Comparison of ENCODE assay signal across 24 mouse cellular contexts in genomic region chr8:77640093-77640839, GRCm38 (mm10). TPM values are rescaled to one million over a fixed set of nuclear protein-coding genes. Genes with fewer than 3 reads are reported as not detected.
A peak's percentile ranks its signal among the peaks of the same experiment; 100 is the strongest.
DNase-seq lines count a peak whose midpoint lies in the region; ATAC-seq and TF ChIP-seq lines count a peak whose summit lies in the region.
"Had no signal": no experiment of that assay in that cellular context is flagged by ENCODE, and none has a peak within 500 bp of the region (broad histone marks: within the 10 kb centered on the region; RNA-seq: fewer than 3 reads in every experiment).

No protein-coding gene starts in this region.

- no peak for TF ChIP-seq POLR2A in brain, embryonic 14.5 days (IDR thresholded peaks at IDR 0.05; ENCODE audit: borderline replicate concordance, extremely low read depth, insufficient read depth, insufficient read length, poor library complexity, severe bottlenecking)

- H3K4me1 ChIP-seq in heart, embryonic 12.5 days (replicated peaks): peaks cover 2% of the 10 kb centered on the region
- H3K4me1 ChIP-seq: hindbrain, embryonic 12.5 days had no signal

- ATAC-seq in heart, embryonic 12.5 days (ENCODE audit: insufficient number of reproducible peaks, low FRiP score): no peak
- ATAC-seq: activated CD4-positive, CD25-positive, alpha-beta regulatory T cell, adult 4 months; forebrain, embryonic 13.5 days; hindbrain, embryonic 16.5 days; Patski had no signal

- no peaks in the 10 kb centered on the region for H3K36me3 ChIP-seq in heart, embryonic 12.5 days
- H3K36me3 ChIP-seq: embryonic facial prominence, embryonic 13.5 days; hindbrain, embryonic 12.5 days had no signal

- WGBS in heart, embryonic 12.5 days: 72% methylated on average over 5 of the region's 5 CpGs

- H3K4me3 ChIP-seq in heart, embryonic 12.5 days: no peak overlapping the region
- H3K4me3 ChIP-seq: embryonic facial prominence, embryonic 13.5 days; forebrain, embryonic 13.5 days; gastrocnemius, adult 2 months; hindbrain, embryonic 12.5 days had no signal

- H3K9me3 ChIP-seq in heart, embryonic 12.5 days (replicated peaks): no peaks in the 10 kb centered on the region
- H3K9me3 ChIP-seq: embryonic facial prominence, embryonic 13.5 days; forebrain, embryonic 13.5 days; hindbrain, embryonic 12.5 days had no signal

- H3K9ac ChIP-seq in heart, embryonic 12.5 days: no peak overlapping the region
- H3K9ac ChIP-seq: embryonic facial prominence, embryonic 13.5 days; forebrain, embryonic 13.5 days; hindbrain, embryonic 12.5 days had no signal

- no peaks in the 10 kb centered on the region for H3K27me3 ChIP-seq in heart, embryonic 12.5 days (replicated peaks)
- H3K27me3 ChIP-seq: CH12.LX; embryonic facial prominence, embryonic 13.5 days; forebrain, embryonic 13.5 days; hindbrain, embryonic 12.5 days had no signal

- TF ChIP-seq CTCF in brain, embryonic 14.5 days (IDR thresholded peaks at IDR 0.05; ENCODE audit: borderline replicate concordance, extremely low read depth, insufficient read depth, insufficient read length): no peak

- no peak overlapping the region for H3K4me2 ChIP-seq in heart, embryonic 12.5 days
- H3K4me2 ChIP-seq: embryonic facial prominence, embryonic 13.5 days; forebrain, embryonic 13.5 days; hindbrain, embryonic 12.5 days had no signal

- no peak overlapping the region for H3K27ac ChIP-seq in heart, embryonic 12.5 days (ENCODE audit: poor library complexity, severe bottlenecking)
- H3K27ac ChIP-seq: embryonic facial prominence, embryonic 13.5 days; forebrain, embryonic 13.5 days; gastrocnemius, adult 2 months; hindbrain, embryonic 12.5 days had no signal

- peak; percentile 17 for DNase-seq in heart, adult 11 months
- peak; percentile 23 for DNase-seq in brain, embryonic 14.5 days (ENCODE audit: low read depth)
- peak; percentile 61 for DNase-seq in lung, postnatal 10 days
- DNase-seq in lung, postnatal 4 days: peak; percentile 18 to 69
- DNase-seq in thymus, postnatal 14 days: no peak
- no peak for DNase-seq in left cerebral cortex, adult 9 months (ENCODE audit: low spot score in 2 of 2)
- no peak for DNase-seq in adrenal gland, postnatal 14 days
- DNase-seq: adrenal gland, adult 2 months; adrenal gland, postnatal 36 days; cerebellum, adult 11 months; cerebellum, adult 9-10 months; cerebellum, postnatal 25 days; gastrocnemius, adult 2 months; gastrocnemius, postnatal 25 days; heart, postnatal 10 days; heart, postnatal 4 days had no signal

RNA-seq across cellular contexts. Expression of gene Tmem184c, which starts 29.8 kb away (rescaled TPM):
- polyA plus RNA-seq in heart, embryonic 12.5 days (2016; fragmentation: Nextera tagmentation; extraction: Ambion mirVana): 24.6 and 26.9 TPM in 2 replicates
- 44.5 and 46.6 TPM in 2 replicates for polyA plus RNA-seq in brain, embryonic 14.5 days (2012; rRNA removed)
- 28.6 and 33.1 TPM in 2 replicates for total RNA-seq in adrenal gland, postnatal 14 days (2021)

Comparison
In these comparisons a context has a peak if more than half of its experiments do, and no peak if none do; other contexts are left out.
1. DNase-seq: peak in heart, adult 11 months (single experiment), brain, embryonic 14.5 days (single experiment), lung, postnatal 10 days (single experiment) and lung, postnatal 4 days (2 of 2); none in thymus, postnatal 14 days (single experiment), left cerebral cortex, adult 9 months (0 of 2) and adrenal gland, postnatal 14 days (single experiment).